Mouse (Mus musculus) spleen, adult 18-20 months (tissue): ENCODE measurements around the gene Wfdc15b.

Experiments used
- DNase-seq, 2 experiments: peaks; one replicate each; pipeline ENCODE4 v3.0.0; 2022; ENCODE audit warnings: mixed read lengths in 2 of 2

Wfdc15b gene

DNA sequence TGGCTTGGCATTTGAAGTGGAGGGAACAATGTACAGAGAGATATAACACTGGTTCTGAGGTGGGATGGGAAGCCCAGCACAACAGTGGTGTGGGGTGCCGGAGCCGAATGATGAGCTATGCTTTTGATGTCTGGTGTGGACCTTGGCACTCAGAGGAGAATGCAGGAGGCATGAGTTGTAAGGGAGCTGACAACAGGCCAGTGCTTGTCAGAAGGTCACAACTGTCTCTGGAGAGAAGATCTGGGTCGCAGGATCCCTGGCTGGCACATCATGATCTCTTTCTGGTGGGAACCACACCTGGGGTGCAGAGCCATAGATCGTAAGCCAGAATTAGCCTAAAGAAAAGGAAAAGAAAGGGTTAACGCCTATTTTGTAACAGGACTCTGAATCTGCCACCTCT lies 43.6 kb downstream of the Wfdc15b start:
- DNase-seq, result no peak

DNA sequence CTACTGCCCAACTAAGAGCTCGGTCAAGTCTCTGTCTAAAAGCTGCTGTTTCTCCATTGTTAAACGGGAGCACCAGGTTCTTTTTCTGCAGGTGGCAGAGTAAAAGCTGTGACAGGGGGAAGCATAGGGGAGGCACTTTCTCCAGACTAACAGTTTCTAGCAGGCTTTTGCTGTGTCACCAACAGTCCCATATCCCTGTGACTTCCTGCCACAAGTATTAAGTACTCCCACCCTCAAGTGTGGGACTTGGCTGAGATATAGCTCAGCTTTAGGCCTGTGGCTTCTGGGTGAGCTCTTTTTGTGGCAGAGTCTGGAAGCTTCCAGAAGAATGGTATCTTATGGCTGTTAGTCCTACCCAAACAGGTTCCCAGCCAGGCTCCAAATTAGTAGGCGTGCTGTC lies 45.6 kb downstream of the Wfdc15b start:
- no peak for DNase-seq

GRCm38 (mm10) chr2:164174649-164175395 lies 46.6 kb downstream of the Wfdc15b start:
- no peak for DNase-seq

- DNase-seq, result no peak
Observed at GRCm38 (mm10) chr2:164173394-164173793, 48.1 kb downstream of the Wfdc15b start.

GRCm38 (mm10) chr2:164170902-164171301 lies 50.6 kb downstream of the Wfdc15b start, which contains the start of gene Kcns1:
Gene Kcns1, minus strand, starts transcription at chr2:164171113.
- DNase-seq, result no peak

DNA sequence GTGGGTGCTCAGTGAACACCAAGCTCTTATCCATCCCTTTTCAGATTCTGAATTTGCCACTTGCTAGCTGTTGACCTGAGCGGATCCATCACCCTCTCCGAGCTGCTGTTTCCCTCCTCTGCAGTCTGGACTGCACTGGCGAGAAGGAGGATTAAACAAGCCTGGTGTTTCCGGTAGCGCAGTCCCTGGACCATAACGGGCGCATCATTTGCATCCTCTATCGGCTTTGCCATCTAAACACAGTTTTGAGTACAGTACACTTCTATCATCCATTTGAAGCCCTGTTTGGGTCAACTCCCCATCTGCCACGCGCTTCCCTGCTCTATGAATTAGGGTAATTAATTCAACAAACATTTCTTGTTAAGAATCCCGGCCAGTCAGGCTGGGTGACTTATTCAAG lies 51.1 kb downstream of the Wfdc15b start:
- no peak for DNase-seq

GRCm38 (mm10) chr2:164168571-164168946 lies 52.9 kb downstream of the Wfdc15b start:
- no peak for DNase-seq

DNA sequence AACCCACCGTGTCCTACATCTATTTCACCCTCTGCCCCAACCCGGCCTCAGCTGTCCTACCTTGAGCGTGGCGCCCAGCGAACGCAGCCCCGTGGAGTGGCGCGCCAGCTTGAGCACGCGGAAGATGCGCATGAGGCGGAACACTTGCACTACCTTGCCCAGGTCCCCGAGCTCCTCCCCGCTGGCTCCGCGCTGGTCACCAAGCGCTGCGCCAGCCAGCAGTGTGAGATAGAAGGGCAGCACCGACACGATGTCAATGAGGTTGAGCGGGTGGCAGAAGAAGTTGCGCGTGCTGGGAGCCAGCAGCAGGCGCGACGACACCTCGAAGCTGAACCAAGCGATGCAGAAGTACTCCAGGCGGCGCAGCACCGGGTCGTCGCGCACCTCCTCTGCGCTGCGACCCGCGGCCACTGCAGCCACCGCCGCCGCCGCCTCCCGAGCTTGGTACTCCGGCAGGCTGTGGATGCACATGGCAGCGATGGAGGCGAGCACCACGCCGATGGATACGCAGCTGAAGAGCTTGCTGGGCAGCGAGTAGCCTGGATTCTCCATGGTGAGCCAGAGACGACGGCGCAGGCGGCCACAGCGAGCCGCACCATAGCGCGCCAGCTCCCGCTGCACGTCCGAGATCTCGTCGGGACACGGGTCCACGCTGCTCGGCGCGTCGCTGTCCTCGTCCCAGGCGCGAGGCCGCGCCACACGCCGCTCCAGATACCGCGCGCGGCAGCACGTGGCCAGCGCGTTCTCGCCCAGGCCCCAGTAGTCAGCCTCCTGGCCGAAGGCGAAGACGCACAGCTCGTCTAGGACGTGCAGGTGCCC lies 53.5 kb downstream of the Wfdc15b start:
- no peak for DNase-seq

GRCm38 (mm10) chr2:164164941-164165340 lies 56.5 kb downstream of the Wfdc15b start:
- DNase-seq, result no peak
